In genomic region chr6:143878525-143878924, GRCm38 (mm10) we compare ENCODE assay signal across 17 mouse cellular contexts.
"Had no signal": no experiment of that assay in that cellular context is flagged by ENCODE, and none has a peak within 500 bp of the region (broad histone marks: within the 10 kb centered on the region; RNA-seq: fewer than 3 reads in every experiment).

No protein-coding gene starts in this region.

- H3K4me2 ChIP-seq: liver, embryonic 11.5 days; liver, embryonic 13.5 days; liver, embryonic 15.5 days; midbrain, embryonic 11.5 days; midbrain, embryonic 13.5 days; midbrain, embryonic 15.5 days; neural tube, embryonic 12.5 days; stomach, embryonic 15.5 days had no signal

- H3K9me3 ChIP-seq: liver, embryonic 13.5 days; liver, embryonic 15.5 days; megakaryocyte, embryonic 14.5 days; midbrain, embryonic 13.5 days; midbrain, embryonic 15.5 days; neural tube, embryonic 12.5 days; stomach, embryonic 15.5 days had no signal

- H3K27me3 ChIP-seq: liver, embryonic 13.5 days; liver, embryonic 15.5 days; megakaryocyte, embryonic 14.5 days; midbrain, embryonic 13.5 days; midbrain, embryonic 15.5 days; neural tube, embryonic 12.5 days; stomach, embryonic 15.5 days had no signal

- H3K4me1 ChIP-seq: liver, embryonic 13.5 days; liver, embryonic 15.5 days; midbrain, embryonic 13.5 days; midbrain, embryonic 15.5 days; neural tube, embryonic 12.5 days; stomach, embryonic 15.5 days had no signal

- H3K27ac ChIP-seq: liver, embryonic 13.5 days; liver, embryonic 15.5 days; macrophage; midbrain, embryonic 13.5 days; midbrain, embryonic 15.5 days; neural tube, embryonic 12.5 days; stomach, embryonic 15.5 days; stomach, postnatal 0 days had no signal

- H3K36me3 ChIP-seq: liver, embryonic 13.5 days; liver, embryonic 15.5 days; midbrain, embryonic 13.5 days; midbrain, embryonic 15.5 days; neural tube, embryonic 12.5 days; stomach, embryonic 15.5 days had no signal

- H3K9ac ChIP-seq: liver, embryonic 13.5 days; liver, embryonic 15.5 days; liver, postnatal 0 days; midbrain, embryonic 13.5 days; midbrain, embryonic 15.5 days; neural tube, embryonic 12.5 days; stomach, embryonic 15.5 days had no signal

- H3K4me3 ChIP-seq: liver, embryonic 13.5 days; liver, embryonic 15.5 days; megakaryocyte, embryonic 14.5 days; midbrain, embryonic 13.5 days; midbrain, embryonic 15.5 days; neural tube, embryonic 12.5 days; stomach, embryonic 15.5 days had no signal

- ATAC-seq: liver, postnatal 0 days; midbrain, embryonic 13.5 days; midbrain, embryonic 15.5 days had no signal

- DNase-seq: liver, embryonic 13.5 days; liver, postnatal 0 days; lung, postnatal 14 days; right cerebral cortex, postnatal 14 days; thymus, adult 2 months; thymus, postnatal 25 days; thymus, postnatal 4 days had no signal
